Comparison of ENCODE assay signal across 9 mouse cellular contexts in the genomic region with DNA sequence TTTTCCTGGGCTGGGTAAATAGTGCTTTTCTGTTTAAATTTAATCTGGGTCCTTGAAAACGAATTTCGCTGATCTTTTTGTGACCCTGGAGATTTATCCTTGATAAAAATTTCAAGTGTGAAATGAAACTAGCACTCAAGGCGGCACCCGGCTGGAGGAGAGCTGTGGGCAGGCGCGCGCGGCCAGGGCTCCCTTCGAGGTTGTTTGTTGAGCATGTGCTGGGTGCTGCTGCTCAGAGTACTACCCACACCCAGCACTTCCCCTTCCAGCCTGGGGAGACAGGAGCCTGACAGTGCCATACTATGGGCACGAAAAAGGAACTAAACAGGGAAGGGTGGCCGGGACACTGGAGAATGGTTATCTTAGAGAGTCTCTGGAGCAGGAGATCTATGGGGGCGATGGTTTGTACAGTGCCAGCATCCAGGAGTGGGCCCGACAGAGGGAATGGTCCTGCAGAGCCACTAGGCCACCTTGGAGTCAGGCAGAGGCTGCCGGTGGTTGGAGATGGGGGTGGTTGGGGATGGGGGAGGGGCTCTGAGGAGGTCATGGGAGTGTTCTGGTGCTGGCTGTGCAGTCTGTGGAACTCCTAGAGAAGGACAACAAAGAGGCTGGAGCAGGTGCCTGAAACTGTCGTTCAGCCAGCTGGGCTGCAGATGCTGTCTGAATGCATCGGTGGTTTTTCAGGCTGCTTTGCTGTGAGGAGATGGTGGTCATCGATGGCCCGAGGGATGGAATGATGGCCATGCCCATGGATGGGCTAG. TPM values are rescaled to one million over a fixed set of nuclear protein-coding genes. Genes with fewer than 3 reads are reported as not detected.
DNase-seq lines count a peak whose midpoint lies in the region; ATAC-seq lines count a peak whose summit lies in the region.
"Had no signal": no experiment of that assay in that cellular context is flagged by ENCODE, and none has a peak within 500 bp of the region (broad histone marks: within the 10 kb centered on the region; RNA-seq: fewer than 3 reads in every experiment).

No protein-coding gene starts in this region.

- peak overlapping the region; percentile 62 for H3K4me2 ChIP-seq in heart, embryonic 14.5 days (ENCODE audit: low read length)
- peak overlapping the region; percentile 60 for H3K4me2 ChIP-seq in midbrain, embryonic 16.5 days (ENCODE audit: low read length)

- H3K27ac ChIP-seq in heart, embryonic 14.5 days (replicated peaks in 1 of 2; ENCODE audit: control insufficient read depth in 1 of 2, insufficient read depth in 1 of 2, low read depth in 2 of 2, low read length in 2 of 2): no peak overlapping the region
- peak overlapping the region; percentile 24; the same call in 1 of the 2 replicates for H3K27ac ChIP-seq in midbrain, embryonic 16.5 days (ENCODE audit: low read length)

- DNase-seq in heart, postnatal 4 days: no peak
- DNase-seq in cerebellum, adult 8-10 months: peak; percentile 54
- DNase-seq in frontal cortex, postnatal 36 days (ENCODE audit: low spot score in 2 of 2): peak; percentile 51 to 75
- DNase-seq in kidney, postnatal 36 days: peak; percentile 26 to 52
- no peak for DNase-seq in gastrocnemius, adult 8-10 months (ENCODE audit: low spot score in 2 of 2)
- no peak for DNase-seq in ovary, postnatal 36 days (ENCODE audit: low spot score)

- no peaks in the 10 kb centered on the region for H3K9me3 ChIP-seq in heart, embryonic 14.5 days (ENCODE audit: control insufficient read depth, low read length)
- H3K9me3 ChIP-seq in midbrain, embryonic 16.5 days (replicated peaks; ENCODE audit: control insufficient read depth, low read length, poor library complexity, severe bottlenecking): no peaks in the 10 kb centered on the region

- peaks cover 2 to 5% of the 10 kb centered on the region in 2 experiments; a peak in 3 of 4 replicates for H3K4me1 ChIP-seq in heart, embryonic 14.5 days (ENCODE audit: control insufficient read depth in 2 of 2, insufficient read depth in 2 of 2, low read length in 2 of 2)
- peaks cover 10% of the 10 kb centered on the region for H3K4me1 ChIP-seq in midbrain, embryonic 16.5 days (ENCODE audit: control insufficient read depth, insufficient read depth, low read length)

- H3K36me3 ChIP-seq in heart, embryonic 14.5 days (ENCODE audit: control insufficient read depth, insufficient read depth, low read length): no peaks in the 10 kb centered on the region
- no peaks in the 10 kb centered on the region for H3K36me3 ChIP-seq in midbrain, embryonic 16.5 days (ENCODE audit: control insufficient read depth, insufficient read depth, low read length)

- no peak overlapping the region for H3K9ac ChIP-seq in heart, embryonic 14.5 days (ENCODE audit: low read length)
- peak overlapping the region; percentile 40; the same call in 1 of the 2 replicates for H3K9ac ChIP-seq in midbrain, embryonic 16.5 days (ENCODE audit: low read depth, low read length)

- H3K27me3 ChIP-seq in heart, embryonic 14.5 days (ENCODE audit: control insufficient read depth, insufficient read depth, low read length): peaks cover 74% of the 10 kb centered on the region
- peaks cover 2% of the 10 kb centered on the region; the same call in 1 of the 2 replicates for H3K27me3 ChIP-seq in midbrain, embryonic 16.5 days (ENCODE audit: control insufficient read depth, insufficient read depth, low read depth, low read length)

- H3K4me3 ChIP-seq in heart, embryonic 14.5 days (ENCODE audit: control insufficient read depth in 1 of 2, insufficient read depth in 1 of 2, low read depth in 1 of 2, low read length in 2 of 2): peak overlapping the region in 1 of 2 experiments; percentile 30; a peak in 2 of 4 replicates
- H3K4me3 ChIP-seq in midbrain, embryonic 16.5 days (ENCODE audit: low read depth, low read length): peak overlapping the region; percentile 29

- WGBS in heart, embryonic 14.5 days: 21% methylated on average over 18 of the region's 18 CpGs
- 21% methylated on average over 18 of the region's 18 CpGs for WGBS in midbrain, embryonic 16.5 days

- ATAC-seq in heart, embryonic 14.5 days (ENCODE audit: insufficient number of reproducible peaks, insufficient read depth, low FRiP score, low read depth): no peak
- ATAC-seq in midbrain, embryonic 16.5 days: peak; percentile 69

RNA-seq across cellular contexts. Expression of a gene that starts 35.9 kb away (rescaled TPM):
- polyA plus RNA-seq in heart, embryonic 14.5 days (2014; fragmentation: Nextera tagmentation; extraction: Ambion mirVana): 0.05 and 0.09 TPM in 2 replicates
- under 1 TPM; 0.14 to 0.29 TPM for total RNA-seq in heart, postnatal 4 days (2021)
- polyA plus RNA-seq in midbrain, embryonic 16.5 days (2015; fragmentation: Nextera tagmentation; extraction: Ambion mirVana): 0.36 and 0.39 TPM in 2 replicates
- under 1 TPM; 0.12 to 0.31 (median 0.17) TPM for total RNA-seq in gastrocnemius, adult 8-10 months (2022)
- total RNA-seq: MEL had no signal

Comparison
In these comparisons a context has a peak if more than half of its experiments do, and no peak if none do; other contexts are left out.
1. DNase-seq: peak in cerebellum, adult 8-10 months (single experiment), frontal cortex, postnatal 36 days (2 of 2) and kidney, postnatal 36 days (2 of 2); none in heart, postnatal 4 days (single experiment), gastrocnemius, adult 8-10 months (0 of 2) and ovary, postnatal 36 days (single experiment).